Mouse (Mus musculus) cortical plate, adult 2 months (tissue): Measurements from ENCODE around the gene I830077J02Rik. TPM values are rescaled to one million over a fixed set of nuclear protein-coding genes. Genes with fewer than 3 reads are reported as not detected.

Experiments
- H3K27ac ChIP-seq: fragments of 200-500 bp; 2 replicates; pipeline ENCODE4 v1.5.1; 2012; ENCODE audit warnings: low read length, control low read depth, inconsistent platforms; ENCODE audit not compliant: insufficient read depth
- H3K4me1 ChIP-seq: fragments of 200-500 bp; 2 replicates; pipeline ENCODE4 v1.6.1; 2011; ENCODE audit warnings: low read length; ENCODE audit not compliant: control insufficient read depth, insufficient read depth
- H3K4me3 ChIP-seq: fragments of 200-500 bp; 2 replicates; pipeline ENCODE4 v1.5.1; 2011; ENCODE audit warnings: mild to moderate bottlenecking, low read length, control low read depth; ENCODE audit not compliant: insufficient read depth
- CTCF ChIP-seq: fragments of 200-500 bp; IDR thresholded peaks from 2 replicates; pipeline ENCODE4 v1.5.1; 2011; ENCODE audit warnings: mild to moderate bottlenecking, control low read depth, low read length; ENCODE audit not compliant: insufficient read depth; ENCODE audit errors: extremely low read depth
- POLR2A ChIP-seq: fragments of 200-500 bp; IDR thresholded peaks from 2 replicates; pipeline ENCODE4 v1.6.1; 2011; ENCODE audit warnings: mild to moderate bottlenecking, low read length, control low read depth; ENCODE audit not compliant: insufficient read depth; ENCODE audit errors: extremely low read depth
- polyA plus RNA-seq: library from polyadenylated mRNA; depleted of rRNA; stranded (reverse); fragments of >200 nt; gene quantifications from 2 replicates; pipeline ENCODE4 v1.2.3, GENCODE M21; 2012; rRNA removed

Gene I830077J02Rik
- polyA plus RNA-seq, 1 experiment, result 1.8 TPM

- H3K4me1 ChIP-seq, result no peaks in the 10 kb centered on the region
- no peak overlapping the region for H3K4me3 ChIP-seq
- no peak for TF ChIP-seq POLR2A
- TF ChIP-seq CTCF, result no peak
- H3K27ac ChIP-seq, result no peak overlapping the region
Measured at GRCm38 (mm10) chr3:105882105-105882504, 50.4 kb downstream of the I830077J02Rik start.

DNA sequence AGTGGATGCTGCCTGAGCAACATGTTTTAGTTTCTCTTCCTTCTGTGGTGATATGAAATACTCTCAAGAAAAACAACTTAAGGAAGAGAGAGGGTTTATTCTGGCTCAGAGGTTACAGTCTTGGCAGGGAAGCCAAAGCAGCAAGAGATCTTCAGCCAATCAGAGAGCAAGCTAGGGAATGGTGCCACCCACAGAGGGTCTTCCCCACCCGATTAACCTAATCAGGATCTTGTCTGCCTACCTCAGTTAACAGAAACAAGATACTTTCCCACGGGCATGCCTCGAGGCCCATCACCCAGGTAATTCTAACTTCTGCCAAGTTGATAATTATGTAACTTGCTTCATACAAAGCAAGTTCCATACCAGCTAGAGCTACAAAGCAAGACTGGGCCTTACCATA lies 52.0 kb downstream of the I830077J02Rik start:
- no peak overlapping the region for H3K27ac ChIP-seq
- no peak overlapping the region for H3K4me3 ChIP-seq
- TF ChIP-seq POLR2A (no peak), CTCF (no peak)
- H3K4me1 ChIP-seq, result no peaks in the 10 kb centered on the region

DNA sequence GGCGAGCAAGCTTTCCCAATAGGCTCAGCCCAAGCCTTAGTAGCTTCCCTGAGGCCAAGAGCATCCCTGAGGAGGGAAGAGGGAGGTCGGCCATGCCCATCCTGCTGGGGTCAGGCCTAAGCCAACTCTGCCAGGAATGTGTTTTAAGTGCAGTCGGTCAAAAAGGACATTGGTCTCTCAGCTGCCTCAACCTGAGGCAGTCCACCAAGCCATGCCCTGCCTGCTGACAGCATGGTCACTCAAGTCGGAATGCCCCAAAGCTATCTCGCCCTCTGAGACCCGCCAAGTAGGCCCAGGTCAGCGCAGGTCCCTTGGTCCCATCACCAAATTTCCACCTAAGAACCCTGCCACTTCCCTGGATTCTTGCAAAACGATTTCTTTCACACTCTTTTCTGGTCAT lies 53.7 kb downstream of the I830077J02Rik start:
- Histone ChIP-seq H3K4me3 (no peak overlapping the region), H3K4me1 (no peaks in the 10 kb centered on the region), H3K27ac (no peak overlapping the region)
- no peak for TF ChIP-seq POLR2A
- no peak for TF ChIP-seq CTCF

DNA sequence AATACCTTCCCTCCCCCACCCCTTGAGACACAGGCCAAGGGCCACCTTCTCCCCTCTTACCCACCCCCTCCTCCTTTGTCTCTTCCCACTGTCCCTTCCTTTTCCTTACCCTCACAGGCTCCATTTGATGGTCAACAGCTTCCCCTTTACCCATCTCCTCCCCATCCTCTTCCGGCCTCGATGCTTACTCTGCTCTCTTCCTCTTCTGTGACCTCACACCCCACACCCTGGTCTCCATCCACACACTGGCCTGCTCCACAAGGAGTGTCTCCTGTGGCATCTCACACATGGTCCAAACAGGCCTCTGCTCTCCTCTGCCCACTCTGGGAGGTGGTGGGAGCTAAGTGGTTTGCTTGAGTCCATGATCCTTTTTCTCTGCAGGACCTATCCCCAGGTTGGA lies 54.5 kb downstream of the I830077J02Rik start:
- Histone ChIP-seq H3K4me1 (no peaks in the 10 kb centered on the region), H3K4me3 (no peak overlapping the region), H3K27ac (no peak overlapping the region)
- TF ChIP-seq POLR2A (no peak), CTCF (no peak)

DNA sequence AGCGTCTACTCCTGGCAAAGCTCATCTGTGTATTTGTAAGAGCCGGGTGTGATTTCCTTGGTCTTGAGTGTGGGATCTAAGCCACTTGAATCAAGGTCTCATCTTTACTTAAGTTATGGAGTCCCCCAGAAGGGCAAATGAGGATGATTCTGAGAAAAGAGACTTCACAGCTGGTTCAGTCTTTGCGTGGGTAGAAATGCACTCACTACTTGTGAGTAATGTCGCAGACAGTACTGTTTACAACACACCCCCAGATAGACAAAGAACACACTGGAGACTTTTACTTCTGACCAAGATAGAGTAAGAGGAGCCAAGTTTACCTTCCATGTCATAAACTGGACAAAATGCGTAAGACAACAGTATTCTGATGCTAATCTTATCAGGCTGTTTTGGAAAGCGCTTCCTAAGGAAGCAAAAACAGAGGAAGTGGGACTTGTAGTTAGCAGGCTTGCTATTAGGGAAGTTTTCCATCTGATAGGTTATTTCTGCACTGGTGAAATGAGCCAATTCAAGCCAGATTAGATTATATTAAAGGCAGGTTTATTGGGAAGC lies 55.1 kb downstream of the I830077J02Rik start:
- Histone ChIP-seq H3K4me3 (no peak overlapping the region), H3K4me1 (peaks cover 1% of the 10 kb centered on the region), H3K27ac (no peak overlapping the region; the same call in 1 of the 2 replicates)
- TF ChIP-seq POLR2A (no peak), CTCF (no peak)

GRCm38 (mm10) chr3:105876022-105876421 lies 56.4 kb downstream of the I830077J02Rik start:
- TF ChIP-seq POLR2A (no peak), CTCF (no peak)
- H3K27ac ChIP-seq, result no peak overlapping the region
- peaks cover 2% of the 10 kb centered on the region for H3K4me1 ChIP-seq
- H3K4me3 ChIP-seq, result no peak overlapping the region

Other genes with a start within 250 kb of the I830077J02Rik start
- gene Ddx20, start 245.1 kb downstream of the I830077J02Rik start, polyA plus RNA-seq, result 9.1 and 9.4 TPM in 2 replicates
- gene Inka2, start 228.1 kb downstream of the I830077J02Rik start, polyA plus RNA-seq, result 71.9 and 75.2 TPM in 2 replicates
- gene Rap1a, start 131.3 kb downstream of the I830077J02Rik start, polyA plus RNA-seq, result 50.0 and 51.0 TPM in 2 replicates
- 1.5 and 2.0 TPM in 2 replicates for gene Adora3, start 61.8 kb downstream of the I830077J02Rik start, polyA plus RNA-seq
- gene Tmigd3, start 61.8 kb downstream of the I830077J02Rik start, polyA plus RNA-seq, result 0.15 TPM in 1 of 2 replicates, not detected in the other
- 43.1 and 47.0 TPM in 2 replicates for gene Wdr77, start 26.7 kb upstream of the I830077J02Rik start, polyA plus RNA-seq
- 303 and 309 TPM in 2 replicates for gene Atp5f1, start 27.4 kb upstream of the I830077J02Rik start, polyA plus RNA-seq
- 9.1 and 10.2 TPM in 2 replicates for gene Ovgp1, start 41.0 kb upstream of the I830077J02Rik start, polyA plus RNA-seq
- gene Pifo, start 82.0 kb upstream of the I830077J02Rik start, polyA plus RNA-seq, result 0.38 and 1.5 TPM in 2 replicates
- gene Chil5, start 100.2 kb upstream of the I830077J02Rik start, polyA plus RNA-seq, result 0.19 TPM in 2 replicates
- 2.8 and 3.6 TPM in 2 replicates for gene Chia1, start 180.6 kb upstream of the I830077J02Rik start, polyA plus RNA-seq
- 0.09 and 0.21 TPM in 2 replicates for gene Chil3, start 234.9 kb upstream of the I830077J02Rik start, polyA plus RNA-seq